Mouse (Mus musculus): ENCODE measurements around the gene Cend1.
A peak's percentile ranks its signal among the peaks of the same experiment; 100 is the strongest.
"Not testable (repeated sequence)": the region's sequence is repeated elsewhere in the genome, so short reads cannot be mapped to it uniquely, and the experiment has no call there.

Gene Cend1

DNA sequence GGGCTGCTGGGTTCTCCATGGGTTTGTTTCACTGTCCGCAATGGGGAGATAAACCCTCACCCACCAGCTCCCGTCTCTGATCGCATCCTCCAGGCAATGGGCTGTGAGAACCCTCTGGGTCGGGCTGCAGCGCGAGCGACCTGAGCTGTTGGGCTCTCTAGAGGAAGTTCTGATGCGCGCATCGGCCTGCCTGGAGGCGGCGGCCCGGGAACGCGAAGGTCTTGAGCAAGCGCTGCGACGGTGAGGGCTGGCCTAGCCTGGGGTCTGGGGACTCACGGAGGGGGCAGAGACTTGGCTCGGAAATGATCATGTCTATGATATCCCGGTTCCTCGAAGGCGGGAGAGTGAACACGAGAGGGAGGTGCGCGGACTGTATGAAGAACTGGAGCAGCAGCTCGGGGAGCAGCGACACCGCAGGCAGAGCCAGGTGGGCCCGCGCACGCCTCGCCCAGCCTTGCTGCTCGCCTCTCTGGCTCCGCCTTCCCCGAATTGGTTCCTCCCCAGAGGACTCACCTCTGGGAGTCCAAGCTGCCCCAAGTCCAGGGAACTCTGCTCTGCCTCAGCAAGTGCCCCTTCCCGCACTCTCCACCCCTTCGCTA, 35.4 kb upstream of the Cend1 start:
- no peak for DNase-seq (ENCODE audit: low read depth, low spot score)

DNA sequence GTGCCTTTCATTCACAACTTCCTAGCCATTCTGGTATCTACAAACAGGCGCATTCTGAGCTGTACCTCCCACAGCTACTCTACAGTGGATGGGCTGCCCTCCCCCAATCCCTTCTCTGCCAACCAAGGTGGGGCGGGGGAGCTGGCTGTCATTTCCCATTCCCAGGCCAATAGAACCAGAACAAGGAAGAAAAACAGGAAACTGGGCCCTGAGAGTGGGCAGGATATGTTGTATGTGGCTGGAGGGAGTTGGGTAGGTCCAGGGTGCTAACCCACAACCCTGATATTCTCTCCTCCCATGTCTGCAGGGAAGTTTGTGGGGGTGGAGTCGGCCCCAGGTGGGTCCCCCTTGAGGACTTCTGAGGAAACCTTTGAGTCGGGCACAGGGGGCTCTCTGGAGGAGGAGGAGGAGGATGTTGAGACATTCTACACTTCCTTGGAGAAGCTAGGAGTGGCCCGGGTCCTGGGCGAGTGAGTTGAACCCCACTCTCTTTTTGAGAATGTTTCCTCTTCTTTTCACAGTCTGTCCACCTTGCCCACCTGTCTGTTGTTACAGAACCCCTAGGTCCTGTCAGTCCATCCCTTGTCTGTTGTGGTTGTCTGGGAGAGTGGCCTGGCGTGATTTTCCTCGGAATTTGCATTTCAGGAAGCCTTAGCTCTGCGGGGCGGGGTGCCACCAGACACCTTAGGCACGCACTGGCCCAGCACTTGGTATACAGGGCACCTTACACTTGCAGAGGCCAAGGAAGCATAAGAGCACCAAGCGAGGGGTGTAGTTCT, 34.7 kb upstream of the Cend1 start:
- no peak for DNase-seq (ENCODE audit: low read depth, low spot score)

DNA sequence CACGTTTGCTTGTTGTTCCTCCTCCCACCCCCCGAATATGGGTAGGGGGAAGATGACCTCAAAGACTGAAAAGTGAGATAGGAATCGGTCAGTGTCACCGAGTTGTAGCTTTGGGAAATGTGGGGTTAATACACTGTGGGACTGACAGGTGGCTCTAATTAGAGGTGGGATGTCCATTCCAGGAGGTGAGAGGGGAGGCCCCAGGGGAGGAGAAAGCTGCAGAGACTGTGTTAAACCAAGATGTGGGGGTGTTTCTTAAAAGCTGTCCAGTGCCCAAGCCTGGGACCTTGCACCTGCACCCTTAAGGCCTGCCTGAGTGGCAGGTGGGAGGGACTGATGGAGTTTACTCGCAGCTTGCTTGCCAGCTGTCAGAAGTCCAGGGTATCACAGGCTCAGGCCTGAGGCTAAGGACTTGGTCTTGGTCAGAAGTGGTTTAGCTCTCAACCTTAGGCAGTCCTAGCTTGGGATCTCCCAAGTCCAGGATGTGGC, 33.1 kb upstream of the Cend1 start:
- no peak for DNase-seq (ENCODE audit: low read depth, low spot score)

DNA sequence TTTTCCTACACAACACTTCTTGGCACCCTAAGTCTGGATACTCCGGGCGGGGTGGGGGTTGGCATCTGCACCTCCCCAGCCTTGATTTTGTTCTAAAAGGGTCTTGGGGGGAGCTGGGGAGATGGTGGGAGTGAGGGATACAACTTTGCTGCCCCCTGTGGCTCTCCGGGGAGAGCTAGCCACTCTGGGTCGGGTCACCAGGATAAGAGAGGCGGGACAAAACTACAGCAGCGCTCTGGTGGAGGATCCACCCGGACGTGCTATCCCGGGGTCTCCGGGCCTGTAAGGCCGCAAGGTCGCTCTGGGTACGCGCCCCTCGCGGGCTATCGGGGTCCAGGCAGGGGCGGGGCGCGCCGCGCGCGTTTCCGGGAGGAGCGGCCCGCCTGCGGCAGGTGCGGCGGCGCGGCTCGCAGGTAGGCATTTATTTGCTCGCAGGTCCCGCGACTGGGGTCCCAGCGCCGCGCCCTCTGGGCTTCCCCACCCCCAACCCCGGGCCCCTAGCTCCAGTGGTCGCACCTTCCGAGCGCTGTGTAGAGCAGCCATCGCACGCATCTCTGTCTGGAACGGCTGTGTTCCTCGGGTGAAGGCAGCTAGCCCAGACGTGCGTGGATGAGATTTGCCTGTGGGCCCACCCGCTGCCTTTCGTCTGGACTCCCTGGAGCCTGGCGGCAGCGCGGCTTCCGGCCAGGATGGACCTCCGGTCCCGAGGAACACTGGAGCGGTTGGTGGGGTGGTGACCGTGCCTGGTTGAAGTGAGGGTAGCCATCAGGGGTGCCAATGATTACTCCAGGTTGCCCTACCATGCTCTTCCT, 32.4 kb upstream of the Cend1 start:
- no peak for DNase-seq (ENCODE audit: low read depth, low spot score)

DNA sequence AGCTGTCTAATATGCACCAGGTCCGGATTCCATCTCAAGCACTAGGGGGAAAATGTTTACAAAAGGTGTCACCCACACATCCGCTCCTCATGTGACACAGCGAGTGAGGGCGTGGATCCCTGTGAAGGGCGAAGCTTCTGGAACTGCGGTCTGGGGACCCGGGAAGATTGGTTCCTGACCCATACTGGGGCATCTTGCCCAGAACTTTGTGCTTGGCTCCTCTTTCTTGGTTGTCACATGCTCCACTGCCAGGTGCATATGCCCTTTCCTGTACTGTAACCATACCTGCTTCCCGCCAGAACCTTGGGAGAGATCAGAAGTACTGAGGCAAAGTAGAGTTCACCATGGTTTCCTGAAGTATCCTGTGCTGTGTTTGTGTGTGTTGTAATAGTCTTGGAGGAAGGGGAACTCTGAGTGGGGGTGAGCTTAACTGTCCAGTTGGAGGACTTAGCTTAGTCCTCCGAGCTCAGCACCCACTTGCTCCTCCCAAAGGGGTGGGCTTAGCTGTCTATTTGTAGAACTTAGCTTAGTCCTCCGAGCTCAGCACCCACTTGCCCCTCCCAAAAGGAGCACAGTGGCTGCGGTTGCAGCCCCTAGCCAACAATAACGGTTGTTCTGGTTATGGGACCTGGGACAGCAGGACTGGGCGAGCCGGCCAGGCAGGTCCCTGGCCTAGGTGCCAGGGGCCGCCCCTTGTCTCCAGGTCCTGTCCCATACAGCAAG, 31.3 kb upstream of the Cend1 start, which contains the start of gene Cracr2b:
TSS of gene Cracr2b (plus strand) at position 704 of the 723 bp plus-strand sequence.
- DNase-seq (ENCODE audit: low read depth, low spot score), result no peak

DNA sequence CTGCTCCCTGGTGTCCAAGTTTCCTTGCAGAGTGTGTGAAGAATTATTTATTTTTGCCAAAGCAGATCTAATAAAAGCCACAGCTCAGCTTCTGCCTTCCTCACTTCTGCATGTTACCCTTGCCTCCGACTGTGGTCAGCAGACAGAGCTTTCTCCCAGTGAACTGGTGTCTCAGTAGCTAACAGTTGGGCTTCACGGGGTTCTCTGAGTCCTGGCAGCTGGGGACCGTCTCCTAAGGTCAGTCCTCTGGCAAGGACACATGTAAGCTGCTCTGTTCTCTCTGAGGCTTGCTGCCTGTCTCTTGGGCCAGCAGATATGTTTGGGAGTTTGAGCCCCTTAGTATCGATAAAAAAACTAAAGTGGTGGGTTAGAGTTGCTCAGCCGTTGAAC, 30.7 kb upstream of the Cend1 start:
- no peak for DNase-seq (ENCODE audit: low read depth, low spot score)

DNA sequence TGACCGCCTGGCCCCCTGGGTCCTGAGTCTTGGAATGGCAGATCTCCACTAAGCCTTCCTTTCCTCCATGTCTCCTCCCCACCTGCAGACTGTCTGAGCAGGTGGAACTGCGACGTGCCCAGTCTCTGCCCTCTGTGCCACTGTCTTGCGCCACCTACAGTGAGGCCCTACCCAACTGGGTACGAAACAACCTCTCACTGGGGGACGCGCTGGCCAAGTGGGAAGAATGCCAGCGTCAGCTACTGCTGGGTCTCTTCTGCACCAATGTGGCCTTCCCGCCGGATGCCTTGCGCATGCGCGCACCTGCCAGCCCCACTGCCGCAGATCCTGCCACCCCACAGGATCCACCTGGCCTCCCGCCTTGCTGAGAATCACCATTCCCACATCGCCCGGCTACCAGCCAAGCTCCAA, 30.0 kb upstream of the Cend1 start:
- no peak for DNase-seq (ENCODE audit: low read depth, low spot score)

DNA sequence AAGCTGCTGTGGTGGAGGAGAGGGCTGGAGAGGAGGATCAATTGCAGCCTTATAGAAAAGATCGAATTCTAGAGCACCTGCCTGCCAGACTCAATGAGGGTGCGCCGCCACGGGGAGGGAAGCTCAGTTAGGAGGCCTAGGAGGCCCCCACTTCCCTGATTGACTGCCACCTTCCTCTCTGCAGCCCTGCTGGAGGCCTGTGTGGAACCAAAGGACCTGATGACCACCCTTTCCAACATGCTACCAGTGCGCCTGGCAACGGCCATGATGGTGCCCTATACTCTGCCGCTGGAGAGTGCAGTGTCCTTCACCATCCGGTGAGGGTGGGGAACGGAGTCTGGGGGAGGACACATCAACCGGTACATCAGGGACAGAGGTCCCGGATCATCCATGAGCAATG, 29.4 kb upstream of the Cend1 start:
- DNase-seq (ENCODE audit: low read depth, low spot score), result no peak

DNA sequence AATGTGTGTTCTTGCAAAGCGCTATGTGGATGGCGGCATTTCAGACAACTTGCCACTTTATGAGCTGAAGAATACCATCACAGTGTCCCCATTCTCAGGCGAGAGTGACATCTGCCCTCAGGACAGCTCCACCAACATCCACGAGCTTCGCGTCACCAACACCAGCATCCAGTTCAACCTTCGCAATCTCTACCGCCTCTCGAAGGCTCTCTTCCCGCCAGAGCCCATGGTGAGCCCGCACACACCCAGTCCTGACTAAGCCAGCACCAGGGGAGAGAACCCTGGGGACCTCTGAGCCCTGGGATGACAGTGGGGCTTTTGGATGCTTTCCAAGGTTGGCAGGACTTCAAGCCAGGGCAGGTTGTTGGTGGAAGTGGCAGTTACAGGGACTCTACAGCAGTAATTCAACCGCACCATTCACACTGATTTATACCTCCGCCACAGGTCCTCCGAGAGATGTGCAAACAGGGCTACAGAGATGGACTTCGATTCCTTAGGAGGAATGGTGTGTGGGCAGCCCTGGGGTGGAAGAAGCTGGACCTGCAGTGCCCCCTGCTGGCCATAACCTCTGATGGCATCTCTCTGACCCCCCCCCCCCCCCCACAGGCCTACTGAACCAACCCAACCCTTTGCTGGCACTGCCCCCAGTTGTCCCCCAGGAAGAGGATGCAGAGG, 28.8 kb upstream of the Cend1 start:
- no peak for DNase-seq (ENCODE audit: low read depth, low spot score)

DNA sequence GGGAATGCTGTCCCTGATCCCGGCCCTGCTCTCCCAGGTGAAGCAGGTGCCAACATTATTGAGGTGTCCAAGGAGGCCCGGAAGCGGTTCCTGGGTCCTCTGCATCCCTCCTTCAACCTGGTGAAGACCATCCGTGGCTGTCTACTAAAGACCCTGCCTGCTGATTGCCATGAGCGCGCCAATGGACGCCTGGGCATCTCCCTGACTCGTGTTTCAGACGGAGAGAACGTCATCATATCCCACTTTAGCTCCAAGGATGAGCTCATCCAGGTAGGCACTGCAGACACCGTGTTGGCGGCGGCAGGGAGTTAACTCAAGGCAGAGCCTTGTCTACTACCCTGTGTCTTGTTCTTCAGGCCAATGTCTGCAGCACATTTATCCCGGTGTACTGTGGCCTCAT, 27.9 kb upstream of the Cend1 start:
- no peak for DNase-seq (ENCODE audit: low read depth, low spot score)

DNA sequence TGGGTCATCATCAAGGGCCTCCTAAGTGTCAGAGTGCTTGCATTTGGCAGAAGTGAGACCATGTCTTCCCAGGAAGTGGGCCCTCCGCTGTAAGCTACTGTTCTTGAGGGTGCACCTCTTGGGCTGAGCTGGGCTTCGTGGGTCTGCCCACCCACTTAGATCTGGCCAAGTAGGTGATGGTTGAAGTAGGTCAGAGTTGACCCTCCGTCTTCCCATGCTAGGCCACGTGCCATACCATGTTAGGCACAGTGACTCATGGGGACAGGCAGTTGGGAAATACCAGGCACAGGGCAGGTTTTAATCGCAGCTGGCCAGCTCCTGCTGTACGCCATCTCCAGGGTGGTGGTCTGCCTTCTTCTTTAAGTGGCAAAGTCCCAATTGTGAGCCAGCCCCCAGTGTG, 27.4 kb upstream of the Cend1 start:
- no peak for DNase-seq (ENCODE audit: low read depth, low spot score)

DNA sequence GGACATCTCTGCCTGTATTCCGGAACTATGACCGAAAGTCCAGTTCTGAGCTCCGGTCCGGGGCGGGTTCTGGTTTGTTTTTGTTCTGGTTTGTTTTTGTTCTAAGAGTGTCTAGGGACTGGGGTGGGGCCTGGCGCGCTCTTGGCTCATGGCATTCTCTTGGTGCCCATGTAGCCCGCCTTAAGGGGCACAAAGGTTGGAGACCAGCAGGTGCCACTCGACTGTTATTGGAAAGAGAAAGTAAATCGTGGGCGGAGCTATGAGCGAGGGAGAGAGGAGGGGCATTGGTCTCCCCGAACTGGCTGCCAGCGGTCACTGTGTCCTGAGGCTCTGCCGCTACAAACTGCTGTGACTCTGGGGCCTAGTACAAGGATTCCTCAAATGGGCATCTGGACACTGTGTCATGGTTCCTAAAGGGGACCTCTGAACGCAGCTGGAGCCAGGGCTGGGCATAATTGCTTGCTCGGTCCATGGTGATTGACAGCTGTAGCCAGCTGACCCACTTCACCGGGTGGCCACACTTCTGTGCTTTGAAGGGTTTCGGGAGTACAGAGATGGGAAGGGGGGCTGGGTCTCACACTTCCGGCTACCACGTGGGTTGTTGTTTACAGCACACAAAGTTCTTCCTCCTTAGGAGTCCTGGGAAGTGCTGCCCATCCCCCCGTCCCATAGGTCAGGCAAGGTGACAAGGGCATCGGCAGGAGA, 26.5 kb upstream of the Cend1 start:
- DNase-seq (ENCODE audit: low read depth, low spot score), result no peak

DNA sequence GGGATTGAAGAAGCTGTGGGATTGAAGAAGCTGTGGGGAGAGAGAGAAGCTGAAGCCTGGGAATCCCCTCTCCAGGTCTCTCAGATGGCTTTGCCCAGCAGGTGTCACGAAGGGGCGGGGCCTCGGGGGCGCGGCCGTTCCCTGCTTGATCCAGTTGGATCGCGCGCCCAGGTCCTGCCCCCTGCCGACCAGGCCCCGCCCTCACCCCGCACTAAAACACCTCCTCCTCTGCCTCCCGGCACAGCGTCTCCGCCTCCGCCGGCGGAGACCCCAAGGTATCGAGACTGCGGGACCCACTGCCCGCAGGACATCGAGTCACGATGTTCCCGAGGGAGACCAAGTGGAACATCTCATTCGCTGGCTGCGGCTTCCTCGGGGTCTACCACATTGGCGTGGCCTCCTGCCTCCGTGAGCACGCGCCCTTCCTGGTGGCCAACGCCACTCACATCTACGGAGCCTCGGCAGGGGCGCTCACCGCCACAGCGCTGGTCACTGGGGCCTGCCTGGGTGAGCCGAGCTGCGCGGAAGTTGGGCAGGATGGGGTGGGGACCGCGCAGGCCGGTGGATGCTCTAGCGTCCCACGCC, 25.8 kb upstream of the Cend1 start, which contains the start of gene Pnpla2:
TSS of gene Pnpla2 (plus strand) at position 232 of the 585 bp plus-strand sequence.
- DNase-seq (ENCODE audit: low read depth, low spot score), result peak; percentile 85

DNA sequence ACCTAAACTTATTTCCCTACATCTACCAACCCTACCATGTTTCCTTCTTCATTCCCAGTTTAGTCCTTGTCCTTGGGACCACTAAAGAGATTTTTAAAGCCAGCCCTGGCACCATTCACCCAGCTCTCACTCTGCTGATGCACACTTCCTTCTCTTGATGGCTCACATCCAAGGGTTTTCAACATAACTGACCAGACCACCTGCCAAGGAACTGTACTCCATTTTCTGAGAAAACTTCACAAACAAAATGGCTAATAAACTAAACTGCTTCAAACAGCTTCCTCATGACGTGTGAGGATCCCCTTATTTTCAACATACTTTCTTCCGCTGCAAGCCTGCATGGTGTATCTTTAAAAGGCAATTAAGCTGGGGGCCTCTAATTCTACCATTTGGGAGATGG, 24.3 kb upstream of the Cend1 start:
- no peak for DNase-seq (ENCODE audit: low read depth, low spot score)

DNA sequence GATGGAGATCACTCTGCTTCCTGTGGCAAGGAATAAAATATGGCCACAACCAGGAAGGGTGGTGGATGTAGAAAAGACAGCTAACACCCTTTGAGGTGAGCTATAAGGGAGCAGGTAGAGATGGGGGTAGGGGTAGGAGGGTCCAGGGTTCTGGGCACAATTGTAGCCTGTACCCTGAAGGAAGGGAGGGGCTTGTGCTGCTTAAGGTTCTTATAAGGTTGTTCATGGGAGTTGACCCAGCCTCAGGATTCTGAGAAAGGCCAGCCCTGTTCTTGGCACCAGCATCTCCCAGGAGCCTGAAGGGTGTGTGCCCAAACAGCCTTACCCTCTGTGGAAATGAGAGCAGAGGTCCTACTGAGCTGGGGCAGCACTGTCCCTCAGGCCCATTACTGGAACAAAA, 22.6 kb upstream of the Cend1 start:
- DNase-seq (ENCODE audit: low read depth, low spot score), result no peak

DNA sequence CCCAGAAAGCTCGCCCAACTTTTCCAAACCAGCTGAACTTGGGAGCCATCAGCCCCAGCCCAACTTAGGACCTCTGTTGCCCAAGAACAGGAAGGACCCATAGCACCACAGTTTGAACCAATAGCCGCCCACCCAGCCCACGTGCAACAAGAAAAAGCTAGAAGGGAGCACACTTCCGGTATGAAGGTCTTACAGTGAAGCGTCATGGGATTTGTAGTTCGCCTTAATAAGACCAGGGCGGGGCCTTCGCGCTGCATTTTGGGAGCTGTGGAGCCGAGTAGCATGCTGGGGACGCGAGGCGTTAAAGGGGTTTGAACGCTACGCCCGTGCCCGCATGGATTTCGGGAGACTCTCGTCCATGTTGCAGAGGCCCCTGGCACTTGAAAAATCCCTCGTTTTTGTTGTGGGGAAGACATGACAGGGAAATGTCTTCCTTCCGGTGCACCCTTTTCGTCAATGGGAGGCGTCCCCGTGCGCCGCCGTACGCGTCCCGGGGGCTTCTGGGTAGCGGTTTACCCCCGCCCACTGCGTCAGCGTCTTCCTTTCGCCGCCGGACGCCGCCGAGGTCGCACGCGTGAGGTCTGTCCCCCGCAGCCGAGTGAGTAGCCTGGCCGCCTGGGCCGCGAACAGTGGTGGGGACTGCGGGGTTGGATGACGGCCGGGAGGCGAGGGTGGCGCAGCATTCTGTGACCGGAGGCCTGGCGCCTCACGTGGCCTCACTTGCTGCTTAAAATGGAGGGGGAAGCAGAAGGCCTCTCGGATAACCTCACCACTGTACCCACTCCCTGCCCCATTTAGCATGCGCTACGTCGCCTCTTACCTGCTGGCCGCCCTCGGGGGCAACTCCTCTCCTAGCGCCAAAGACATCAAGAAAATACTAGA, 18.1 kb upstream of the Cend1 start, which contains the start of gene Rplp2:
TSS of gene Rplp2 (plus strand) at position 261 of the 882 bp plus-strand sequence.
- DNase-seq (ENCODE audit: low read depth, low spot score), result peak; percentile 86

DNA sequence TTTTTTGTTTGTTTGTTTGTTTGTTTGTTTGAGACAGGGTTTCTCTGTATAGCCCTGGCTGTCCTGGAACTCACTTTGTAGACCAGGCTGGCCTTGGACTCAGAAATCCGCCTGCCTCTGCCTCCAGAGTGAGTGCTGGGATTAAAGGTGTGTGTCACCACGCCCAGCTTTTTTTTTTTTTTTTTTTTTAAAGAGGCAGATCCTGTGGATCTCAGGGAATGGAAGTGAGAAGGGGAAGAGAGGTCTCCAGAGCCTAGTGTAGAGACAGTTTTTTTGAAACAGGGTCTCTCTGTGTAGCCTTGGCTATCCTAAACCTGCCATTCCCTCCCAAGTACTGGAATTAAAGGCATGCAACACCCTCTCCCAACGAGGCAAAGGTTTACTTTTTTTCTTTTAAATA, 17.1 kb upstream of the Cend1 start:
- DNase-seq (ENCODE audit: low read depth, low spot score), result not testable (repeated sequence)

DNA sequence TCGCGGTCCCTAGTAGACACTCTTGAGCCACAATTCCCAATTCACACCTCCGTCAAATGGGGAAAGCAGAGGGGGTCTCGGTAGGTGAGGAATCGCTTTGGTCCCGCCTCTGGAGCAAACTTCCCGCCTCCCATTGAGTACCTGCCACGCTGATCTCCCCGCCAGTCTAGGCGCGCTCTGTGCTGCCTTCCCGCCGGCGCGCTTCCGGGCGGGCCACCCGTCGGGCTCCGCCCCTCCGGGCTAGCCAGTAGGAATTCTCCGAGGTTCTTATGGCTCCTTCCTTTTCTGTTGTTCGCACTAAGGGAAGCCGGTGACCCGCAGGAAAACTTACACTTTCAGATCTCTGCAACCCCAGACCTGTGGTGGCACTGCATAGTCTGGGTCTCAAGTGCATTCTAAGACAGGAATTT, 14.5 kb upstream of the Cend1 start, which contains the start of gene Pidd1:
TSS of gene Pidd1 (minus strand) at position 198 of the 410 bp plus-strand sequence.
- no peak for DNase-seq (ENCODE audit: low read depth, low spot score)
